Mouse (Mus musculus) hindbrain, embryonic 14.5 days (tissue): ENCODE measurements around the gene Dpysl4. TPM values are rescaled to one million over a fixed set of nuclear protein-coding genes. Genes with fewer than 3 reads are reported as not detected.

Experiments used
- polyA plus RNA-seq: library from polyadenylated mRNA; unstranded; fragments of >200 nt; fragmentation: Nextera tagmentation; extraction: Ambion mirVana; gene quantifications from 2 replicates; pipeline ENCODE4 v1.2.1, GENCODE M21; 2014

Gene Dpysl4
- polyA plus RNA-seq, 1 experiment from 2014 or later = 216 TPM

Other genes starting within 250 kb of the Dpysl4 start
- gene Ppp2r2d, start 239.9 kb upstream of the Dpysl4 start, polyA plus RNA-seq = 99.4 and 106 TPM in 2 replicates
- 30.3 and 32.7 TPM in 2 replicates for gene Mapk1ip1, start 239.7 kb upstream of the Dpysl4 start, polyA plus RNA-seq
- gene Bnip3, start 176.5 kb upstream of the Dpysl4 start, polyA plus RNA-seq = 120 and 127 TPM in 2 replicates
- gene Jakmip3, start 145.3 kb upstream of the Dpysl4 start, polyA plus RNA-seq = 11.2 and 11.8 TPM in 2 replicates
- gene Lrrc27, start 127.0 kb downstream of the Dpysl4 start, polyA plus RNA-seq = 5.2 and 6.2 TPM in 2 replicates
- 1.2 and 2.8 TPM in 2 replicates for gene Stk32c, start 127.3 kb downstream of the Dpysl4 start, polyA plus RNA-seq
- gene Pwwp2b, start 162.5 kb downstream of the Dpysl4 start, polyA plus RNA-seq = 5.2 and 5.3 TPM in 2 replicates